In genomic region chrX:169036403-169037296, GRCm38 (mm10) we compare ENCODE assay signal across 8 mouse cellular contexts.
DNase-seq lines count a peak whose midpoint lies in the region; ATAC-seq and TF ChIP-seq lines count a peak whose summit lies in the region.

No protein-coding gene starts in this region.

- peak; percentile 41 for DNase-seq in G1E (ENCODE audit: low spot score)
- peak; percentile 2 for DNase-seq in cerebellum, adult 9-10 months
- peak; percentile 50 for DNase-seq in forelimb bud, embryonic 11.5 days (ENCODE audit: low read depth, low spot score)
- peak; percentile 6 for DNase-seq in layer of hippocampus, adult 9-10 months (ENCODE audit: low spot score)
- peak; percentile 82 for DNase-seq in lung, embryonic 14.5 days
- DNase-seq in testis, postnatal 14 days (ENCODE audit: low spot score), result peak; percentile 31

- H3K4me2 ChIP-seq in lung, embryonic 14.5 days, result peak overlapping the region; percentile 58
- H3K4me2 ChIP-seq in neural tube, embryonic 15.5 days, result peak overlapping the region; percentile 64

- no peak for TF ChIP-seq CTCF in G1E (IDR thresholded peaks at IDR 0.05; ENCODE audit: low read depth, low read length)
- peak; percentile 48 for TF ChIP-seq CTCF in lung, embryonic 14.5 days (IDR thresholded peaks at IDR 0.05; ENCODE audit: low read depth)

- H3K36me3 ChIP-seq in G1E (replicated peaks), result peaks cover 4% of the 10 kb centered on the region
- H3K36me3 ChIP-seq in lung, embryonic 14.5 days (ENCODE audit: insufficient read depth), result no peaks in the 10 kb centered on the region
- H3K36me3 ChIP-seq in neural tube, embryonic 15.5 days, result no peaks in the 10 kb centered on the region

- H3K27me3 ChIP-seq in G1E (ENCODE audit: insufficient read depth, low read length), result no peaks in the 10 kb centered on the region
- H3K27me3 ChIP-seq in lung, embryonic 14.5 days (ENCODE audit: insufficient read depth, low read length), result no peaks in the 10 kb centered on the region
- H3K27me3 ChIP-seq in neural tube, embryonic 15.5 days (replicated peaks), result peaks cover 13% of the 10 kb centered on the region; the same call in 1 of the 2 replicates

- peak; percentile 95 for ATAC-seq in G1E (ENCODE audit: extremely low read depth, insufficient number of reproducible peaks, low FRiP score, poor library complexity, severe bottlenecking)
- ATAC-seq in hematopoietic stem cell, adult 5-6 weeks (replicated peaks in 1 of 2; ENCODE audit: insufficient read depth in 1 of 2, low FRiP score in 2 of 2, low TSS enrichment in 1 of 2, low read depth in 1 of 2, poor library complexity in 2 of 2, severe bottlenecking in 2 of 2), result peak; percentile 97 to 98
- peak; percentile 98 for ATAC-seq in lung, embryonic 14.5 days (ENCODE audit: insufficient read depth)
- peak; percentile 81 for ATAC-seq in neural tube, embryonic 15.5 days (ENCODE audit: low FRiP score)

- H3K4me3 ChIP-seq in G1E (ENCODE audit: low read depth, low read length), result peak overlapping the region; percentile 73
- H3K4me3 ChIP-seq in lung, embryonic 14.5 days (ENCODE audit: low read depth, low read length), result peak overlapping the region; percentile 43
- H3K4me3 ChIP-seq in neural tube, embryonic 15.5 days (replicated peaks), result peak overlapping the region; percentile 41

- H3K4me1 ChIP-seq in G1E (ENCODE audit: insufficient read depth, low read depth, low read length), result peaks cover 10% of the 10 kb centered on the region; the same call in 1 of the 2 replicates
- no peaks in the 10 kb centered on the region for H3K4me1 ChIP-seq in lung, embryonic 14.5 days (ENCODE audit: insufficient read depth)
- peaks cover 4% of the 10 kb centered on the region; the same call in 1 of the 2 replicates for H3K4me1 ChIP-seq in neural tube, embryonic 15.5 days

- no peaks in the 10 kb centered on the region for H3K9me3 ChIP-seq in G1E (replicated peaks)
- H3K9me3 ChIP-seq in lung, embryonic 14.5 days (ENCODE audit: low read depth, low read length), result no peaks in the 10 kb centered on the region
- no peaks in the 10 kb centered on the region for H3K9me3 ChIP-seq in neural tube, embryonic 15.5 days (replicated peaks)

- peak overlapping the region; percentile 69; the same call in 1 of the 2 replicates for H3K27ac ChIP-seq in lung, embryonic 14.5 days (ENCODE audit: low read depth)
- H3K27ac ChIP-seq in neural tube, embryonic 15.5 days (replicated peaks), result no peak overlapping the region

- peak overlapping the region; percentile 54 for H3K9ac ChIP-seq in lung, embryonic 14.5 days
- H3K9ac ChIP-seq in neural tube, embryonic 15.5 days (replicated peaks), result peak overlapping the region; percentile 26; the same call in 1 of the 2 replicates

- 10% methylated on average over 31 of the region's 32 CpGs for WGBS in lung, embryonic 14.5 days
- 19% methylated on average over 30 of the region's 32 CpGs for WGBS in neural tube, embryonic 15.5 days

Comparison
In these comparisons a context has a peak if more than half of its experiments do, and no peak if none do; other contexts are left out.
1. DNase-seq: peak in every context shown above with its lines; median percentile 82 in lung, embryonic 14.5 days; 50 in forelimb bud, embryonic 11.5 days; 41 in G1E; 31 in testis, postnatal 14 days; 6 in layer of hippocampus, adult 9-10 months; 2 in cerebellum, adult 9-10 months.